Mouse (Mus musculus): ENCODE measurements around the gene Gm10300. TPM values are rescaled to one million over a fixed set of nuclear protein-coding genes. Genes with fewer than 3 reads are reported as not detected.
A peak's percentile ranks its signal among the peaks of the same experiment; 100 is the strongest.

The Gm10300 gene
- 0.08 TPM in 2 replicates for total RNA-seq (2012; rRNA removed)
- total RNA-seq (2014; rRNA removed), result not detected in 2 replicates
- polyA plus RNA-seq (2012; ENCODE audit: insufficient read length, low read depth), result not detected in 2 replicates

DNA sequence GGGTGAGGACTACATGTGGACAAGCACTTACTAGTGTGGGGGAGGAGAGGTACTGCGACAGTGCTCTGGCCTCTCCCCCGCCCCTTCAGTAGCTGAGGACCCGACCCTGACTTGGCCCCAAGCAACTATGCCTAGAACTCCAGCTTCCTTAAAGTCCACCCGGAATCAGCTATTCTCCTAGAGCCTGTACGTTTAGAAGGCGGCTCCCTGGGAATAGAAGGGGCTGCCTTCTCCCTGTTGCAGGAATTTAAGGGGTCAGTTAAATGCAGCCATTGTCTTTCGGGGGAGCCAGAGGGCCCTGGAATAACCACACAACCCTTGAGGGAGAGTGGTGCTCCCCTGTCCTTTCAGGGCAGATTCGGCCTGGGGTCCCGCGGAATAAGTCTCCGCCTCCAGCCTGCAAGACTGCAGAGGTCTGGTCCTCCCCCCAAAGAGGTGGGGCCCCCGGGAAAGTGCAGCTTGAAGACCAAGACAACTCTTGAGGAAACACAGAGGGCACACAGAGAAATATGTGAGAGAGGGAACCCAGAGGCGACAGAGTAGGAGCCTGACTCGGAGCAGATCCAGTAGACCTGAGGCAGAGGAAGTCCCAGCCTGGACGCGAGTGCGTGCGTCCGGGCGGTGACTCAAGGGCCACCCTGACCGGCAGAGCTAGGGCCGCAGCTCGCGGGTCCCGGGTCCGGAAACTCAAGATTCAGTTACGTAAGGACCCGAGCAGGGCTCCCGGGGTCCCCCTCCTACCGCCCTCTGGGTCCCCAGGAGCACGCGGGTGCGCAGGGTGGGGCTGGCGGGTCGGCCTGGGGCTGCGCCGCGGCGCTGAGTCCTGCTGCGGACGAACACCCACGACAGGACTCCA lies at the start of gene Gm10300:
Gene Gm10300, plus strand, starts transcription at position 621 of the 856 bp plus-strand sequence.
- peaks cover 0 to 16% of the 10 kb centered on the region in 2 experiments for H3K36me3 ChIP-seq (replicated peaks in 1 of 2; ENCODE audit: control insufficient read depth in 1 of 2, insufficient read depth in 1 of 2, low read length in 1 of 2)
- H3K9ac ChIP-seq (ENCODE audit: insufficient read depth, low read depth), result peak within 1 kb of the TSS; percentile 42
- no peaks in the 10 kb centered on the region for H3K79me2 ChIP-seq (replicated peaks; ENCODE audit: control insufficient read depth, extremely low read depth, insufficient read depth, poor library complexity, severe bottlenecking)
- H3K4me3 ChIP-seq (replicated peaks in 1 of 3; ENCODE audit: low read depth in 2 of 3, low read length in 2 of 3, poor library complexity in 1 of 3), result peak within 1 kb of the TSS; percentile 76 to 82 (median 77)
- in situ Hi-C loops (cut with MboI; ENCODE audit: low pct_ligation_motif_present, low pct_unique_long_range_greater_than_20kb, low sequenced_read_pairs) (loop anchor here (10.0 kb wide), 1 partner anchor 170 kb away; no protein-coding TSS in a partner anchor), dilution Hi-C loops (cut with MboI; ENCODE audit: extremely low pct_ligation_motif_present, extremely low pct_unique_long_range_greater_than_20kb, low sequenced_read_pairs) (no loop called here)
- DNase-seq (ENCODE audit: extremely low read depth), result no peak
- TF ChIP-seq MEF2A (IDR thresholded peaks at IDR 0.05; ENCODE audit: borderline replicate concordance, low read depth, low read length) (no peak), CHD1 (IDR thresholded peaks at IDR 0.05; ENCODE audit: low read depth, low read length) (no peak), NRF1 (IDR thresholded peaks at IDR 0.05; ENCODE audit: low read depth, low read length) (0 out of 2 replicates have a peak, but pooled peaks have one; percentile 17), UBTF (IDR thresholded peaks at IDR 0.05; ENCODE audit: low read depth, low read length) (0 out of 2 replicates have a peak, but pooled peaks have one; percentile 31), TCF12 (IDR thresholded peaks at IDR 0.05; ENCODE audit: low read depth, low read length) (no peak), RAD21 (IDR thresholded peaks at IDR 0.05; ENCODE audit: low read depth, low read length) (no peak), E2F4 (IDR thresholded peaks at IDR 0.05; ENCODE audit: insufficient replicate concordance, low read depth, low read length) (no peak), HCFC1 (IDR thresholded peaks at IDR 0.05; ENCODE audit: low read depth, low read length) (no peak)
- H3K4me1 ChIP-seq (ENCODE audit: control insufficient read depth in 1 of 2, insufficient read depth in 2 of 2), result peaks cover 4 to 30% of the 10 kb centered on the region in 2 experiments
- H3K27ac ChIP-seq (ENCODE audit: insufficient read depth, low read depth), result no peak within 1 kb of the TSS
- peak within 1 kb of the TSS; percentile 75 for H3K4me2 ChIP-seq (ENCODE audit: insufficient read depth, low read depth, poor library complexity, severe bottlenecking)
- H3K9me3 ChIP-seq (replicated peaks; ENCODE audit: low read length), result no peaks in the 10 kb centered on the region
- no peaks in the 10 kb centered on the region for H3K27me3 ChIP-seq (replicated peaks)

DNA sequence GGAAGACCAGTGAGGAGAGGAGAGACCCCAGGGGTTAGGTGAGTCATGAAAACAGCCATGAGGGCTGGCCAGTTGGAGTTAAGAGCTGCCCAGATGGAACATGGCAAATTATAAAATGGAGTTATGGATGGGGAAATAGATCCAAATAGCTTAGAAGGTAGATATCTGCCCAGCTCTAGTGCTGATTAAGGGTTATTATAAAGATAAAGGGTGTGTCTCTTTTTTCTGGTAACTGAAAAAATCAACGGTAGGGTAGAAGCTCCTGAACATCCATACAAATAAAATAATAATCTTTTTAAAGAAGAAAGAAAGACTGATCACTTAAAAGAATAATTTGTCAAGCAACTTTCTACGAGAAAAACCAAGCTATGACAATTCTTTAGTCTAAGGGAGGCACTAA lies 49.2 kb upstream of the Gm10300 start:
- H3K9me3 ChIP-seq (replicated peaks; ENCODE audit: low read length), result peaks cover 3% of the 10 kb centered on the region
- H3K4me2 ChIP-seq (ENCODE audit: insufficient read depth, low read depth, poor library complexity, severe bottlenecking), result no peak overlapping the region
- H3K9ac ChIP-seq (ENCODE audit: insufficient read depth, low read depth), result no peak overlapping the region
- no peak for TF ChIP-seq CTCF (conservative IDR thresholded peaks at IDR 0.05 in 1 of 2, IDR thresholded peaks at IDR 0.05 in 1 of 2; ENCODE audit: low read depth in 2 of 2, low read length in 2 of 2)
- TF ChIP-seq MAFK (IDR thresholded peaks at IDR 0.05; ENCODE audit: insufficient replicate concordance, low read length), result no peak
- no peak for TF ChIP-seq HCFC1 (IDR thresholded peaks at IDR 0.05; ENCODE audit: low read depth, low read length)
- no peak for TF ChIP-seq GABPA (IDR thresholded peaks at IDR 0.05; ENCODE audit: insufficient replicate concordance, low read depth, low read length)
- in situ Hi-C loops (cut with MboI; ENCODE audit: low pct_ligation_motif_present, low pct_unique_long_range_greater_than_20kb, low sequenced_read_pairs), result no loop called here
- H3K27ac ChIP-seq (ENCODE audit: insufficient read depth, low read depth), result no peak overlapping the region
- H3K36me3 ChIP-seq (replicated peaks in 1 of 2; ENCODE audit: control insufficient read depth in 1 of 2, insufficient read depth in 1 of 2, low read length in 1 of 2), result peaks cover 0 to 2% of the 10 kb centered on the region in 2 experiments
- H3K4me1 ChIP-seq (ENCODE audit: control insufficient read depth in 1 of 2, insufficient read depth in 2 of 2), result peaks cover 0 to 4% of the 10 kb centered on the region in 2 experiments; a peak in 2 of 4 replicates
- no peaks in the 10 kb centered on the region for H3K79me2 ChIP-seq (replicated peaks; ENCODE audit: control insufficient read depth, extremely low read depth, insufficient read depth, poor library complexity, severe bottlenecking)
- H3K4me3 ChIP-seq (replicated peaks in 1 of 3; ENCODE audit: low read depth in 2 of 3, low read length in 2 of 3, poor library complexity in 1 of 3), result no peak overlapping the region
- DNase-seq (ENCODE audit: extremely low read depth), result no peak
- dilution Hi-C loops (cut with MboI; ENCODE audit: extremely low pct_ligation_motif_present, extremely low pct_unique_long_range_greater_than_20kb, low sequenced_read_pairs), result no loop called here
- H3K27me3 ChIP-seq (replicated peaks), result no peaks in the 10 kb centered on the region

Data from CH12.LX (cell line).